Comparison of ENCODE assay signal across 12 mouse cellular contexts in genomic region chr5:112825091-112825794, GRCm38 (mm10).
DNase-seq lines count a peak whose midpoint lies in the region; ATAC-seq lines count a peak whose summit lies in the region.
"Had no signal": no experiment of that assay in that cellular context is flagged by ENCODE, and none has a peak within 500 bp of the region (broad histone marks: within the 10 kb centered on the region; RNA-seq: fewer than 3 reads in every experiment).

No protein-coding gene starts in this region.

- WGBS in hindbrain, embryonic 11.5 days: 43% methylated on average over 12 of the region's 12 CpGs
- WGBS in midbrain, embryonic 13.5 days: 19% methylated on average over 12 of the region's 12 CpGs

- no peaks in the 10 kb centered on the region for H3K9me3 ChIP-seq in hindbrain, embryonic 11.5 days (ENCODE audit: control insufficient read depth, low read length)
- H3K9me3 ChIP-seq in midbrain, embryonic 13.5 days: no peaks in the 10 kb centered on the region
- H3K9me3 ChIP-seq: limb, embryonic 12.5 days had no signal

- 0 out of 2 replicates have a peak, but pooled peaks cover 2% of the 10 kb centered on the region for H3K27me3 ChIP-seq in hindbrain, embryonic 11.5 days (ENCODE audit: control insufficient read depth, insufficient read depth, low read length)
- peaks cover 4% of the 10 kb centered on the region; the same call in 1 of the 2 replicates for H3K27me3 ChIP-seq in midbrain, embryonic 13.5 days
- H3K27me3 ChIP-seq: limb, embryonic 12.5 days had no signal

- no peak overlapping the region for H3K4me2 ChIP-seq in hindbrain, embryonic 11.5 days (replicated peaks; ENCODE audit: low read depth, low read length)
- H3K4me2 ChIP-seq in midbrain, embryonic 13.5 days (replicated peaks): peak overlapping the region; percentile 24
- H3K4me2 ChIP-seq: limb, embryonic 12.5 days had no signal

- DNase-seq in kidney, adult 11 months: peak; percentile 30
- no peak for DNase-seq in kidney, postnatal 4 days
- peak; percentile 65 for DNase-seq in brain, adult 2 months (ENCODE audit: low read depth, low spot score)
- DNase-seq in hindbrain, embryonic 11.5 days (ENCODE audit: low spot score): peak; percentile 68
- no peak for DNase-seq in adipocyte (ENCODE audit: low spot score)
- no peak for DNase-seq in gastrocnemius, adult 18-20 months (ENCODE audit: low spot score)
- no peak for DNase-seq in heart, adult 9 months (ENCODE audit: low spot score in 2 of 2)
- DNase-seq: heart, adult 2 months had no signal

- no peaks in the 10 kb centered on the region for H3K4me1 ChIP-seq in hindbrain, embryonic 11.5 days (replicated peaks; ENCODE audit: control insufficient read depth, insufficient read depth, low read length)
- H3K4me1 ChIP-seq in midbrain, embryonic 13.5 days (replicated peaks): peaks cover 41% of the 10 kb centered on the region
- H3K4me1 ChIP-seq: limb, embryonic 12.5 days had no signal

- H3K9ac ChIP-seq in hindbrain, embryonic 11.5 days (ENCODE audit: low read depth, low read length): no peak overlapping the region
- H3K9ac ChIP-seq in midbrain, embryonic 13.5 days (replicated peaks): peak overlapping the region; percentile 34
- H3K9ac ChIP-seq: limb, embryonic 12.5 days had no signal

- H3K27ac ChIP-seq in hindbrain, embryonic 11.5 days (ENCODE audit: low read depth, low read length): peak overlapping the region; percentile 59
- peak overlapping the region; percentile 92 for H3K27ac ChIP-seq in midbrain, embryonic 13.5 days
- H3K27ac ChIP-seq: heart, adult 2 months; limb, embryonic 12.5 days had no signal

- H3K36me3 ChIP-seq in hindbrain, embryonic 11.5 days (ENCODE audit: control insufficient read depth, insufficient read depth, low read length): no peaks in the 10 kb centered on the region
- H3K36me3 ChIP-seq in midbrain, embryonic 13.5 days: no peaks in the 10 kb centered on the region
- H3K36me3 ChIP-seq: limb, embryonic 12.5 days had no signal

- no peak overlapping the region for H3K4me3 ChIP-seq in hindbrain, embryonic 11.5 days (ENCODE audit: low read depth, low read length)
- H3K4me3 ChIP-seq in midbrain, embryonic 13.5 days (replicated peaks): no peak overlapping the region
- H3K4me3 ChIP-seq: heart, adult 2 months; limb, embryonic 12.5 days had no signal

- peak; percentile 76 for ATAC-seq in hindbrain, embryonic 11.5 days (ENCODE audit: low FRiP score)
- peak; percentile 87 for ATAC-seq in midbrain, embryonic 13.5 days
- ATAC-seq: CD4-positive, CD25-positive, alpha-beta regulatory T cell, adult 4 months; intestine, embryonic 16.5 days had no signal

Comparison
In these comparisons a context has a peak if more than half of its experiments do, and no peak if none do; other contexts are left out.
1. DNase-seq: peak in kidney, adult 11 months (single experiment), brain, adult 2 months (single experiment) and hindbrain, embryonic 11.5 days (single experiment); none in kidney, postnatal 4 days (0 of 2), adipocyte (single experiment), gastrocnemius, adult 18-20 months (single experiment) and heart, adult 9 months (0 of 2).